Comparison of ENCODE assay signal across 17 mouse cellular contexts in genomic region chr3:50916305-50916854, GRCm38 (mm10).
"Had no signal": no experiment of that assay in that cellular context is flagged by ENCODE, and none has a peak within 500 bp of the region (broad histone marks: within the 10 kb centered on the region; RNA-seq: fewer than 3 reads in every experiment).

No protein-coding gene starts in this region.

- DNase-seq: kidney, adult 11 months; kidney, postnatal 14 days; left cerebral cortex, postnatal 4 days; lung, embryonic 14.5 days; lung, postnatal 10 days; lung, postnatal 4 days; midbrain, embryonic 14.5 days; thymus, adult 2 months; thymus, postnatal 25 days had no signal

- ATAC-seq: inflammation-experienced regulatory T-cells, adult 6 months; liver, embryonic 12.5 days had no signal

- H3K4me2 ChIP-seq: limb, embryonic 15.5 days; liver, embryonic 12.5 days; lung, embryonic 14.5 days; neural tube, embryonic 15.5 days had no signal

- H3K36me3 ChIP-seq: limb, embryonic 15.5 days; liver, embryonic 12.5 days; midbrain, embryonic 10.5 days; neural tube, embryonic 15.5 days had no signal

- H3K9me3 ChIP-seq: limb, embryonic 15.5 days; liver, embryonic 12.5 days; midbrain, embryonic 10.5 days; neural tube, embryonic 15.5 days had no signal

- H3K27ac ChIP-seq: layer of hippocampus, adult 2 months; limb, embryonic 15.5 days; liver, embryonic 12.5 days; midbrain, embryonic 10.5 days; neural tube, embryonic 15.5 days; stomach, postnatal 0 days had no signal

- H3K27me3 ChIP-seq: limb, embryonic 15.5 days; neural tube, embryonic 15.5 days had no signal

- H3K9ac ChIP-seq: limb, embryonic 15.5 days; liver, embryonic 12.5 days; lung, embryonic 14.5 days; neural tube, embryonic 15.5 days had no signal

- H3K4me1 ChIP-seq: liver, embryonic 12.5 days had no signal

- H3K4me3 ChIP-seq: layer of hippocampus, adult 2 months; limb, embryonic 15.5 days; liver, embryonic 12.5 days; midbrain, embryonic 10.5 days; myocyte; neural tube, embryonic 15.5 days had no signal
